Mouse (Mus musculus) urinary bladder, adult 2 months (tissue): ENCODE results near the gene Krba1. TPM values are rescaled to one million over a fixed set of nuclear protein-coding genes. Genes with fewer than 3 reads are reported as not detected.

Experiments
- DNase-seq: peaks from one replicate; pipeline ENCODE4 v3.0.0; 2022; ENCODE audit warnings: low spot score
- polyA plus RNA-seq: library from polyadenylated mRNA; depleted of rRNA; stranded (reverse); fragments of >200 nt; gene quantifications from 2 replicates; pipeline ENCODE4 v1.2.3, GENCODE M21; 2012; rRNA removed

Krba1 gene
- 21.3 and 21.9 TPM in 2 replicates for polyA plus RNA-seq

DNA sequence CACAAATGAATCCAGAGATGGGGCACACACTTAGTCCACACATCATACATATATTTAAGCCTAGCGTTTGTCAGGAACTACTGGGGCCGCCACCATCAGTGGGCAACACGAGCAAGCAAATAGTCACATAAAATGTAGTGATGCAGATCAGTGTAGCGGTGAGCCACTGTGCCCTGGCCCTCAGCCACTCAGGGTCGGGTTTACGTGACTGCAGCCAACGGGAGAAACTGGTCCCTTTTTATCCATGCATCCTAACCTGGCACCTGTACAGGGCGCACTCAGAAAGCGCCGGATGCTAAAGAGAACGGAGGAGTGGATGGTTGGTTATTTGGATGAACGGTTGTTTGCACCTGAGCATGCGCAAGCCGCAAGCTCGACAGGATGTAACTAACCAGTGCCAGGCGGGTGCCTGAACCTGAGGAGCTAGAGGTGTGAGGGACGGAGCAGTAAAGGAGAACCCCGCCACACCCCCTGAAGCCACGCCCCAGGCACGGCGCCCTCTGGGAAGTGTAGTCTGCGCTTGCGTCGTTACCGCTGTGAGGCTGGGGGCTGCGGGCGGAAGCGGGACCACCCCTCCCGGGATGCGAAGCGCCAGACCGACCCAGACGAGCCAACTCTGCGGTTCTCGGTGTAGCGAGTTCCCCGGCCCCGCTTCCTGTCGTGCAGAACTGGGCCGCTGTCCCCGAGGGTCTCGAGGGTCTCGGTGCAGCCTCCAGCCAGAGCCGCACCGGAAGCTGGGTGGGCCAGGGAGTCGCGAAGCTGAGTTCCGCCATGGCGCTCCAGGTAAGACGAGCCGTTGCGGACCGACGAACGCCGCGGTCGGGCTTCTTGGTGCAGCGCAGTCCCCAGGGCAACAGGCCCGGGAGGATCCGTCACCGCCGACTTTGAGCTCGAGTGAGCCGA lies at the start of gene Krba1:
Gene Krba1 (plus strand): TSS at position 482 of the 903 bp plus-strand sequence.
- peak; percentile 62 for DNase-seq

DNA sequence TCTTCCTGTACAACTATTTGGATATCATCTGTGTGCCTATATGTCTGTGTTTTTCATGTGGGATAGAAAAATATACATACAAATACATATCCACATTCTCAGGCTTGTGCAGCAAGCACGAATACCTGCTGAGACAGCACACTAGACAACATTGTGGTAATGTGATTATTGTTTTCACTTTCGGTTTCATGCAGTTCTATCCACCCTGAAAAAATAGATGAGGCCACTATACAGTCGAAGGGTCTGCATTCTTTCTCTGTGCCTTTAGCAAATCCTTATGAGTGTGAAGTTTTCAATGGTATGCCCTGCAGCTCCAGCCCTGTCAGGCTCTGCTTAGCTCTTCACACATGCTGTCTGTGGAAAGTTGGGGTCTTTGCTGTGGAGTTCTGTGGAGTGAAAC lies 36.5 kb upstream of the Krba1 start:
- no peak for DNase-seq

DNA sequence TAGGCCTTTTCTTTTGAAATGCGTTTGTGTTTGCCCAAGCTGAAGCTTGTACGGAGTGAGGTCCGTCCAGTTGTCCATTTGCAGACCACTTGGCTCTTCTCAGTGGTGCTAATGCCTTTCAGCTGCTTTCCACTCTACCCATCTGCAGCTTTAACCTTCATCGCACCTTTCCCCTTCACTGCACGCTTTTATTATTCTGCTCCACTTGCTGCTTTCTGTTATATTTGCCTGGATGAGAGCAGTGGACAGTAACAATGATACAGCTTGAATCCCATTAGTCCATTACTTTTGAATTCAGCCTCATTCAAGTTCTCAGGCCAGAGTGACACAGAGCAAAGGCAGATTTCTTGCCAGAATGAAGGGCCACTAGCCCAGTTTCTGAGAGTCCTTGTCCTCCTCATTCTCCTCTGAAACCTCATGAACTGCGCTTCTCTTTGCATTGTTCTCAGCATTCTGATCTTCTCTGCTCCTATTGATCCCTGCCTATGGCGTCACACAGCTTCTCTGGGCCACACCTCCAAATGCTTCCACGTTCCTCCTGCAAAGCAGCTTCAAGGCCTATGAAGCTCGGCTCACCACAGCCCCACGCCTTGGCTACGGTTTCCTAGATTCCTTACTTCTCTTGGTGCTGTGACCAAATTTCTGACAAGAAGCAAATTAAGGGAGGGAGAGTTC lies 28.9 kb upstream of the Krba1 start:
- no peak for DNase-seq

- no peak for DNase-seq
Measured at GRCm38 (mm10) chr6:48388221-48388620, 7.2 kb upstream of the Krba1 start.

- DNase-seq = no peak
Measured at GRCm38 (mm10) chr6:48393811-48394210, 1.6 kb upstream of the Krba1 start.

DNA sequence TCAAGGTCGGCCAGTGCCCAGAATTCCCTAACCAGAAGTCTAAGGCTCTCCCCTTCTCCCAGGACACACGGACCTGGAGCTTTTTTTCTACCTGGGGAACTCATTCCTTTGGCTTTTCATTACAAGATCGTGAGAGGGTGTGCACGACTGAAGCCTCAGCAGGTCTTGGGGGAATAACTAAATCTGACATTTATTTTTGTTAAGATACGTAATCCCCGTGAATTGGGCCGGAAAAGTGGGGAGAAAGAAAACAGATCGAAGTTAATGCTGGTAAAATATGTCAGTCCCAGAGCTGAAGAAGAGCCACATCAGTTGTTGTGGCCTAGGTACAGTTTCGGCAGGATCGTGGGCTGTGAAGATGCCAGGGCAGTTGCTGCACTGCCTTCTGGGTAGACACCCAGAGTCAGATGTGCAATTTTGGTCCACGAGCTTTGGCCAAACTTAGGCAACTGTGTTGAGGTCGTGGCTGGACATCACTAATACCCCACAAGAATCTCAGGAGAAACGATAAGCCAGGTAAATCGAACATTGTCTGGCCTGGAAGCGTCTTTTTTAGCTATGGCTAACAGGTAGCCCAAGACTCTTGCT lies 716 bp downstream of the Krba1 start:
- no peak for DNase-seq

GRCm38 (mm10) chr6:48396686-48397085 lies 1.3 kb downstream of the Krba1 start:
- DNase-seq = no peak

DNA sequence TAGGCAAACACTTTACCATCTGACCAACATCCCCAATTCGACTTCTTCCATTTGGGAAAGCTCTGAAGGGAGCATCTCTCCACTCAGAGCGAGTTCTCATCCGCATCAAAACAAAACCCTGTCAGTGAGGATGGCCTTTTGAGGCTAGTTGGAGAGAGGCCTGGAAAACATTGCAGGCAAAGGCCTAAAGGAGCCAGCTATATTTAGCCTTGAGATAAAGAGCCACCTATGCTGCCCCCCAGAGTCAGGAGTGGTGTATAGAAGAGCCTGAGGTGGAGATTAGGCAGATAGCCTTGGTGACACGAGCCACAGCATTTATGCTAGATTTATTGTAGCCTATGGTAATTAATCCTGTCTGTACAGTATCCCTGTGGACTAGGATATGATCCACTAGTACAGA lies 1.9 kb downstream of the Krba1 start:
- no peak for DNase-seq

DNA sequence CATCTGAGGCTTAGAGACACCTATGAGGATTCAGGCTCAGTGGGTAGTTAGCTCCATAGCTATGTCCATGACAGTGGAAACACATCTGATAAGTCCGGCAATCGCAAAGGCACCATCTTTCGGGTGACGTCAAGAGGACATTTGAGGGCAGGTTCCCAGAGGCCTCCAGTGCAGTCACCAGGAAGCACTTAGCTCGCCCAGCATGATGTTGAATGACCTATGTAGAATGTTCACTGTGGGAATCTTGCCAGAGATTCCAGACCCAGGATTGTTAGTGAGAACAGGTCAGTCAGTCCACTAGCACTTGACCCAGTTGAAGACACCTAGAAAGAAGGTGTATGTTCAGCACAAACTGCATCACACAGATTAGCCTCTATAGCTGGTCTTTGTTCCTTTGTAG lies 4.5 kb downstream of the Krba1 start:
- DNase-seq = no peak

- no peak for DNase-seq
Measured at GRCm38 (mm10) chr6:48404071-48404470, 8.7 kb downstream of the Krba1 start.

GRCm38 (mm10) chr6:48409726-48410343 lies 14.4 kb downstream of the Krba1 start:
- no peak for DNase-seq

DNA sequence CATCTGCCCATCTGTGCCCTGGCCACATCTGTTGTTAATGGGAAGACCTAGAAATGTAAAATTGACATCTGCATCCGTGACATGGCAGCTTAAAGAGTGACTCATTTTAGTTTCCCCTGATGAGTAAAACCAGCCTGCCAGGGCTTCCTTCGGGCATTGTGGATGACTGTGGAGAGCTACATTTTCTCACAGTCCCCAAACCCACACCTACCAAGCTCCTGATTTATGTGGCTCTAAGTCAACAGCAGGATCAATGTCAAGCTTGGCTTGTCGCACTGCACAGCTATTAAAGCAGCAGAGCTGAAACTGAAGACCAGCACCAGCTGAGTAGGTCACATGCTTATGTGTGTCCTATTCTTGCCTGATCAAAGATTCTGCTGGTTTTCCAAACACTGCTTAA lies 15.2 kb downstream of the Krba1 start:
- no peak for DNase-seq

DNA sequence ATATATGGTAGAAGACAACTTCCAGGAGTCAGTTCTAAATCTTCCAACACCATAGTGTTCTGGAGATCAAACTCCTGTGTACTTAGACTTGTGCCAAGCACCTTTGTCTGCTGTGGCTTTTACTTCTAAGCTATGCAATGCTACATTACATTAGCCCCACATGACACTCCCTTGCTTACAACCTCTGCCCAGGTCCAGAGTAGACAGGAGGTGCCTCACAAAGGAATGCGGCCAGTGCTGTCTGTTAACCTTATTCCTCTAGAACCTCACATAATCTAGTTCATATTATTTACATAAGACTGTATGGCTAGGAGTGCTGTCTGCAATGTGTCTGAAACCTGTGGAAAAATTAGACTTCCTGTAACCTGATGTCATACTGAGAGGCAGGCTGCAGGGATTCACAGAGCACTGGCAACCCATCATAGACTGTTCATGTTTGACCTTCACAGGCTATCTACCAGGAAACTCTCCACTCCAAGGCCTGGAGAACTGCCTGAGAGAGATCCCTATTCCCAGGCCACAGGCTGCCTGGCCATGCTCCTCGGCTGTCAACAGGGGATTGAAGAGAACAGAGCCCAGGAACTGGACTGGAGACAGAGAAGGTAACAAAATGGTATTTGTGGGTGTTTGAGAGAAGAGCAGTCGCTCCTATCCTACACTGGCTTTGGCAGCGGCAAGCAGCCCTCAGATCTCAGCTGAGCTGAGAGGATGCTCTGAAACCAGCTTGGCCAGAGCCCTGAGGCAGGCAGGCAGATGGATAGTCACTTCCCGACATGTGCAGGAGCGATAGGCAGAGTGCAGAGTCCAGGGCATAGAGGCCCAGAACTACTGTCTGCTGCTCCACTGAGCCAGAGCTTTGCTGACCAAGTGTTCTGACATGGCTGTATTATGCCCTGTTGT lies 16.1 kb downstream of the Krba1 start:
- peak; percentile 18 for DNase-seq

DNA sequence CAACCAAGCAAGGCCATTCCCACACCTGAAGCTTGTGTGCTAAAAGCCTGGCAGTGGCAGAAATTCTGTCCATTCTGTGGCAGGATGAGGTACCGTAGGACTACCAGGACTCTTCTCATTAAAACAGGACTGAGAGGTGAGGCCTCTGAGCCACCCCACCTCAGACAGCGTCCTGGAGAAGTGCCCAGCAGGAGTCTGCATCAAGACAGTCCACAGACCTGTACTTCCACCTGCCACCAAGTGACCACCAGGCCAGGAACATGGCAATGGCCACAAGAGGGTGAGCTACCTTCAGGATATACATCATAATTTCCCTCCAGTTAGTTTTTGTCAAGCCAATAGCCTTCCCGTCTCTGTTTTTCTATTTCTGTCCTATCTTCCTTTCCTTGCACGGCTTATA lies 16.8 kb downstream of the Krba1 start:
- no peak for DNase-seq

- DNase-seq = no peak
Measured at GRCm38 (mm10) chr6:48412662-48413061, 17.3 kb downstream of the Krba1 start.

GRCm38 (mm10) chr6:48413081-48413480 lies 17.7 kb downstream of the Krba1 start:
- peak; percentile 23 for DNase-seq

DNA sequence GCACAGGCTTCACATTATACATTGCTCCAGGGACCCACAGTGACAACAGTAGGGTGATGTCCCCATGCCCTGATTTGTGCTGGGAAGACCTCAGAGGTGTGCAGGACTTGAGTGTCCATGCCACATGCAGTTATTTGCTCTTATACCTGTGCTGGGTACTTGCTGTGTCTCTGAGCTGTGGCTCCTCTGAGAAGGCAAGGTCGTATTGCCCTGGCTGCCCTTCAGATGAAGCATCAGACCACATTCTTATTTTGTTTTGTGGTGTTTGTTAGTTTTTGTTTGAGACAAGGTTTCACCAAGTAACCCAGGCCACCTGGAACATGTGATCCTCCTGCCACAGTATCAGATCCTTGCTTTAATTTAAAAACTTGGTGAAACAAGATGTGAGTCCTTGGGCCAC lies 19.5 kb downstream of the Krba1 start:
- DNase-seq = peak; percentile 11

DNA sequence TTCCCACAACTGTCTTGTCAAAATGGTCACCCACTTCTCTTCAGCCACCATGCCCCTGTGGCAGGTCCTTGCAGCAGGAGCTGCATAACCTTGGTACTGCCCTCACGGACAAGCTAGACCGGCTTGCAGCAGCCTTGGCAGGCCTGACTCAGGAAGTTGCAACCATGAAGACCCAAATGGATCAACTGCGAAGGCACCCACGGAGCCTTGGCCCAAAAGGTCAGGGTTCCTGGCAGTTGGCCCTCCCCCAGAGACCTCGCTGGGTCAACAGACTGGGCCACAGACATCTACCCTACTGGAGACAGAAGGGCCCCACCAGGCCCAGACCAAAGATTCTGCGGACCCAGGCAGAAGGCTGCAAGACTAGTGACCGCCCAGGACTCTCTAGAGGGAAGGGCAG lies 20.2 kb downstream of the Krba1 start:
- DNase-seq = peak; percentile 17

GRCm38 (mm10) chr6:48416486-48416885 lies 21.1 kb downstream of the Krba1 start:
- DNase-seq = no peak

GRCm38 (mm10) chr6:48420647-48421046 lies 25.3 kb downstream of the Krba1 start:
- DNase-seq = no peak

DNA sequence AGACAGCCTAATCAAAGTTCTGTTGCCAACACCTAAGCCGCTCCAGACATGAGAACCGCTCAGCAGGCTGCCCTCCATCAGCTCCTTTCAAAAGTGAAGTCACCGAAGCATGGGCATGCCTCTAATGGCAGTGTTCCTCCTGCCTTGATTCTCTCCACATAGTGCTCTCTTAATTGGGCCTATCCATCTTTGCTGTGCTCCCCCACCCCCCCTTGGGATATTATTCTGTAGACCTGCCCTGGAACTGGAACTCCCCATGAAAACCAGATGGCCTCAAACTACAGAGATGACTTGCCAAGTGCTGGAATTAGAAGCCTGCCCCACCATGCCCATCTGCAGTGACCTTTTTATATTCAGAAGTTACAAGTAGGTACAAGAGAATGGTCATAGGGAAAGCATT lies 27.9 kb downstream of the Krba1 start:
- no peak for DNase-seq
